Mouse (Mus musculus) forebrain, embryonic 13.5 days (tissue): ENCODE results near the gene Nfasc. TPM values are rescaled to one million over a fixed set of nuclear protein-coding genes. Genes with fewer than 3 reads are reported as not detected.

ENCODE experiments used
- ATAC-seq: fragments of 200-750 bp; cut with Nextera tagmentation; 2 replicates; pipeline ENCODE4 v1.8.0; 2017
- H3K27ac ChIP-seq: fragments of 300-500 bp; sonication (generic); 2 replicates; pipeline ENCODE4 v1.5.1; 2015; ENCODE audit warnings: inconsistent platforms, mild to moderate bottlenecking, moderate library complexity
- H3K27me3 ChIP-seq: fragments of 300-500 bp; sonication (generic); 2 replicates; pipeline ENCODE4 v1.6.1; 2015; ENCODE audit warnings: mild to moderate bottlenecking, inconsistent platforms
- H3K36me3 ChIP-seq: fragments of 300-500 bp; sonication (generic); 2 replicates; pipeline ENCODE4 v1.6.1; 2015; ENCODE audit warnings: mild to moderate bottlenecking, inconsistent platforms; ENCODE audit not compliant: poor library complexity, severe bottlenecking
- H3K4me1 ChIP-seq: fragments of 300-500 bp; sonication (generic); 2 replicates; pipeline ENCODE4 v1.6.1; 2015; ENCODE audit warnings: inconsistent platforms
- H3K4me2 ChIP-seq: fragments of 300-500 bp; sonication (generic); 2 replicates; pipeline ENCODE4 v1.6.1; 2015; ENCODE audit warnings: inconsistent platforms, mild to moderate bottlenecking, moderate library complexity
- H3K4me3 ChIP-seq: fragments of 300-500 bp; sonication (generic); 2 replicates; pipeline ENCODE4 v1.5.1; 2015; ENCODE audit warnings: mild to moderate bottlenecking, inconsistent platforms
- H3K9ac ChIP-seq: fragments of 300-500 bp; sonication (generic); 2 replicates; pipeline ENCODE4 v1.6.1; 2015; ENCODE audit warnings: mild to moderate bottlenecking, inconsistent platforms
- H3K9me3 ChIP-seq: fragments of 300-500 bp; sonication (generic); replicated peaks from 2 replicates; pipeline ENCODE4 v1.6.1; 2016; ENCODE audit warnings: inconsistent platforms
- WGBS: fragments of 180-500 bp; shearing (Covaris S2); methylation state at CpG from one replicate; pipeline ENCODE4 v1.1.7; 2015; 5-methylcytosine and 5-hydroxymethylcytosine counted together
- polyA plus RNA-seq: library from polyadenylated mRNA; unstranded; fragments of >200 nt; fragmentation: Nextera tagmentation; extraction: Ambion mirVana; gene quantifications from 2 replicates; pipeline ENCODE4 v1.2.1, GENCODE M21; 2015

Gene Nfasc
- polyA plus RNA-seq, 1 experiment from 2014 or later, result 35.8 TPM

DNA sequence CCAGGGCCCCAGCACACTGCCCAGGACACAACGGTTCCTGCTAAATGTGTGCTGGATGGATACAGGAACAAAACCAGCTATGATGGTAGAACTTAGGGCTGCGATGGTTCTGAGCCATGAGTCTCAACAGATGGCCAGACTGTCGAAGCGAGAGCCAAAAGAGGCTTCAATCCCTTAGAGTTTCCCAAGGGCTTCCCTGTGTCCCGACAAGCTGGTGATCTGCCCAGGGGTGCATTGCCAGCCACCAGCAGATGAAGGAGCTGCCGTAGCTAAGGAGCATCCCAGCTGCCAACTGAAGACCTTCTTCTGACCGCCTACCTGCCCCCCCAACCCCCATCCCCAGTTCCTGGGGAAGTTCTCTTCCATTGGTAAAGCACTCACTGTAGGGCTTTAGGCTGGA is 104.3 kb downstream of the Nfasc start:
- H3K27ac ChIP-seq, result peak overlapping the region; percentile 19; the same call in 1 of the 2 replicates
- no peak overlapping the region for H3K4me2 ChIP-seq
- no peak for ATAC-seq
- H3K27me3 ChIP-seq, result no peaks in the 10 kb centered on the region
- peaks cover 58% of the 10 kb centered on the region for H3K36me3 ChIP-seq
- 87% methylated on average over 7 of the region's 7 CpGs for WGBS
- no peaks in the 10 kb centered on the region for H3K9me3 ChIP-seq
- no peak overlapping the region for H3K9ac ChIP-seq
- H3K4me3 ChIP-seq, result no peak overlapping the region
- H3K4me1 ChIP-seq, result peaks cover 47% of the 10 kb centered on the region

DNA sequence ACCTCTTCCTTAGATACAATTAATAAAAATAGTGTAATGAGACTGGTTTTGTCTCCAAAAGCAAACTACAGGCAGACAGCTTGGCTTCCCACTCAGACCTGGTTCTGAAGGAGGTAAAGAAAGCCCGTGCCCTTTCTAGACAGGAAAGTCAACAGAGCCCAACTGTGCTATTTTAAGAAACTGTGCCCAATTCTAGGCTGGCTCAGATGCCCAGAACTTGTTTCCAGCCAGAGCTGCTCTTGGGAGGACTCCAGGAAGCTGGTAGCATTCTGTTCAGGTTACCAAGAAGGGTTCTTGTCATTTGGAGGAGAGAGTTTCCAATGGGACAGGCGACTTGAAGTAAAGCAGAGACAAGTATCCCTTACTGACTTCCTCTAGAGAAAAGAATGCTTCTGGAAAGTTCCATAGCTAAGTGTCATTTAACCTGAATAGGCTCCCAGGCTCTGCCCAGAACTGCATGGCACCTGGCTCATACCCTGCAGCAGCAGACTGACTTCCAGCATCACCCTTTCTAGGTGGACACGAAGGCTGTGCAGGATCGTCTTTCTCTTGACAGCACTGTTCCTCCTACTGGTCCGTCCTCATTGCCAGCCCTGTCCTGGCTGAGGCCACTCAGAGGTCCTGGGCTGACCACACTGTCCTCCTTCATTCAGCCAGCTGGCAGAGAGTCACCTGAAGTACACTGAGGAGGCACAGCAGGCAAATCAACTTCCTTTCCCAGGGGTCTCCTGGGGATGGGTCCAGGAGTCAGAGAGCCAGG is 111.8 kb downstream of the Nfasc start:
- WGBS, result 84% methylated on average over 5 of the region's 5 CpGs

DNA sequence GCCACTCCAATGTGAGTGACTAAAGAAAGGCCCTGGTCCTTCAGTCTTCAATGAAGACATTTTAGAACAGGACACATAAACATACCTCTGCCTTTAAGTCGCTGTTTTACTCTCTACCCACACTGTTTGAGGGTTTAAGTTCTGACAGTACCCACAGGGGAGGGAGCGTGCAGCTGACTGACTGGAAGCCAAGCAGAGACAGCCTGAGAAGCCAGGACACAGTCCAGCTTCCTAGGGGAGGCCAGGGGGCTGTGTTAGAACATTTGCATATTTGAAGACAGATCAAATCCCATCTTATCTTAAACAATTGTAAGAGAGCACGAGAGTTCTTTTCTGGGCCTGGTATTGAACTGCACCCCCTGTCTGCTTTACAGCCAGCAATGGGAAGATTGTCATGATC is 113.0 kb downstream of the Nfasc start:
- 74% methylated on average over 3 of the region's 3 CpGs for WGBS
- no peak overlapping the region for H3K4me2 ChIP-seq
- H3K4me3 ChIP-seq, result no peak overlapping the region
- peaks cover 8% of the 10 kb centered on the region; the same call in 1 of the 2 replicates for H3K4me1 ChIP-seq
- no peaks in the 10 kb centered on the region for H3K9me3 ChIP-seq
- H3K27ac ChIP-seq, result no peak overlapping the region
- H3K27me3 ChIP-seq, result no peaks in the 10 kb centered on the region
- ATAC-seq, result no peak
- H3K9ac ChIP-seq, result no peak overlapping the region
- peaks cover 57% of the 10 kb centered on the region for H3K36me3 ChIP-seq

More for the DNA sequence above, 111.8 kb downstream of the Nfasc start:
- Histone ChIP-seq H3K27me3 (no peaks in the 10 kb centered on the region), H3K4me1 (peaks cover 8% of the 10 kb centered on the region; the same call in 1 of the 2 replicates), H3K27ac (no peak overlapping the region), H3K9me3 (no peaks in the 10 kb centered on the region), H3K4me3 (no peak overlapping the region), H3K9ac (no peak overlapping the region), H3K36me3 (peaks cover 67% of the 10 kb centered on the region), H3K4me2 (no peak overlapping the region)
- no peak for ATAC-seq

DNA sequence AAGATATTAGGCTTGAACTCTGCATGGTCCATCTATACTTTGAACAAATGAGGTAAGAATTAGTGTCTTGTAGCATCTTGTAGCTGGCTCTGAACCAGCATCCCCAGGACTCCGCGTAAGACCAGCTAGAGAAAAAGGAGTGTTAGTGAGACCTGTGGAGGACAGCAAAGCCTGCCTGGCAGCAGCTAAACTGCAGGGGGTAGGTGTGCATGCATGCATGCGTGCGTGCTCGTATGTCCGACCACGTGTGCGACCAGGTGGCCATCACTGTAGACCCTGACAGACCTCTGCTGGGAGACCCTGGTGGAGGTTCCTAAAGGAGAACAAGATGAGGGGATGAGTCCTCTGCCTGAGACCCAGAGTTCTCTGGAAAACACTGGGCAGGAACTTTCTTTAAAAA is 113.4 kb downstream of the Nfasc start:
- no peak overlapping the region for H3K4me2 ChIP-seq
- H3K9me3 ChIP-seq, result no peaks in the 10 kb centered on the region
- H3K4me3 ChIP-seq, result no peak overlapping the region
- ATAC-seq, result no peak
- H3K9ac ChIP-seq, result no peak overlapping the region
- H3K4me1 ChIP-seq, result peaks cover 8% of the 10 kb centered on the region; the same call in 1 of the 2 replicates
- peaks cover 54% of the 10 kb centered on the region for H3K36me3 ChIP-seq
- H3K27me3 ChIP-seq, result no peaks in the 10 kb centered on the region
- 95% methylated on average over 8 of the region's 8 CpGs for WGBS
- no peak overlapping the region for H3K27ac ChIP-seq

DNA sequence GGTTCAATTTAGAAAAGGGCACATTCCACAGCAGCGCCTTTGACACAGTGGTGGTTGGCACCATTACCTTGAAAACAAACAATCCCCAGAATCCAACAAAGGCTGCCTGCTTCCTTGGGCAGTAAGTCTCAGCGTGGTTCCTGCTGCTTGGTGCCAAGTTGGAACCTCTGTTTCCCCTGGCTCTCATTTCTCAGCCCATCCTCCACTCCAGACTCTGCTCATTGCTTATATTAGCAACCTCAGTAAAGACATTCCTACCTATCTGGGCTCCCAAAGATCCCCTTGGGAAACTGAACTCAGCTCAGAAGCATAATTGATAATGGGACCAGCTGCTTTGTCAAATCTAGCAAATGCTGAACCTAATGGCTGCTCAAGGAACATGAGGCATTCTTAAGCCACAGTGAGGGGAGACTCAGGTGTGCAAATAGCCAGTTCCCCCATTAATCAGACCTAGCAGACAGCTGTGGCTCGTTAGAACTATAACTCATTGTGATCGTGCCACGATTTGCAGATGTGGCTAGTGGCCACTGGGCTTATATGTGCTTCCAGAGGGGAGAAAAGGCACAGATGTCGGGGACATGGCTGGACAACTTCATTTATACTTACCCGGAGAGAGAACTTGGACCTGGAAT is 115.4 kb downstream of the Nfasc start:
- Histone ChIP-seq H3K36me3 (peaks cover 49% of the 10 kb centered on the region), H3K9me3 (no peaks in the 10 kb centered on the region), H3K4me1 (peaks cover 8% of the 10 kb centered on the region; the same call in 1 of the 2 replicates), H3K9ac (no peak overlapping the region), H3K4me2 (no peak overlapping the region), H3K27ac (0 out of 2 replicates have a peak overlapping the region, but pooled peaks have one; percentile 45), H3K4me3 (no peak overlapping the region), H3K27me3 (no peaks in the 10 kb centered on the region)
- 74% methylated on average over 7 of the region's 7 CpGs for WGBS
- ATAC-seq, result no peak

DNA sequence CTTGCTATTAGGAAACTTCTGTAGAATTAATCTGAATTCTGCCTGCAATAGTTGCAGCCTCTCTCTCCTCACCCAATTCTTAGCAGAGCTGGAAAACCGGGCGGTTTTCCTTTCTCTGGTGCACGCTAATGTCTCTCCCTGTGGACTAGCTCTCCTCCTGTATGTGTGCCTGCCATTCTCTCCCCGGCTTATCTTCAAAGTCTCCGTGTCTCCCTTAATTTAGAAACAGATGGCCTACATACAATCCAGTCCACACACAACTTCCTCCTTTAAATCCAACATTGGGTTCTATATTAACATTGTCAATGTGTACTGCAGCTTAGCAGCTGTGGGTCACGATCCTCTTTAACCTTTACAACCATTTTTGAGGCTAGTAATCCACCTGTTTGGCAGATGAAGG is 116.6 kb downstream of the Nfasc start:
- Histone ChIP-seq H3K4me3 (no peak overlapping the region), H3K27me3 (no peaks in the 10 kb centered on the region), H3K9me3 (no peaks in the 10 kb centered on the region), H3K9ac (no peak overlapping the region), H3K27ac (no peak overlapping the region), H3K4me1 (peaks cover 8% of the 10 kb centered on the region; the same call in 1 of the 2 replicates), H3K4me2 (no peak overlapping the region), H3K36me3 (peaks cover 48% of the 10 kb centered on the region)
- ATAC-seq, result no peak
- 80% methylated on average over 6 of the region's 6 CpGs for WGBS

DNA sequence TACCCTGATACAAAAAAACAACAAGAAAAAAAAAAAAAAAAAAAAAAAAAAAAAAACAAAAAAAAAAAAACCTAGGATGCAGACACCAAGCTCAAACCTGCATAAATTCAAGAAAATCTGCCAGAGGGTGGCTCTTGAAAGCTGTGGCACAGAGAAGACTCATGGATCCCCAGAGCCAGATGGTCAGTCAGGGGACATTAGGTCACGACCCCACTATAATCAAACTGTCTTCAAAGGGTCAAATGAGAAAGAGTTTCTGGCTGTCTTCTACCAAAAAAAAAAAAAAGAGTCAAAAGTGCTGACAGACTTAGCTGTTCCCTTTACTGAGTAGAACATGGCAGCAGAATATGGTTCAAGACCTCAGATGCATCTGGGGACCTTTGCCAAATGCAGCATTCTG is 117.1 kb downstream of the Nfasc start:
- H3K27ac ChIP-seq, result no peak overlapping the region
- H3K27me3 ChIP-seq, result no peaks in the 10 kb centered on the region
- no peak overlapping the region for H3K4me2 ChIP-seq
- peaks cover 8% of the 10 kb centered on the region; the same call in 1 of the 2 replicates for H3K4me1 ChIP-seq
- H3K4me3 ChIP-seq, result no peak overlapping the region
- ATAC-seq, result no peak
- 80% methylated on average over 1 of the region's 1 CpGs for WGBS
- H3K9ac ChIP-seq, result no peak overlapping the region
- H3K36me3 ChIP-seq, result peaks cover 47% of the 10 kb centered on the region
- H3K9me3 ChIP-seq, result no peaks in the 10 kb centered on the region

DNA sequence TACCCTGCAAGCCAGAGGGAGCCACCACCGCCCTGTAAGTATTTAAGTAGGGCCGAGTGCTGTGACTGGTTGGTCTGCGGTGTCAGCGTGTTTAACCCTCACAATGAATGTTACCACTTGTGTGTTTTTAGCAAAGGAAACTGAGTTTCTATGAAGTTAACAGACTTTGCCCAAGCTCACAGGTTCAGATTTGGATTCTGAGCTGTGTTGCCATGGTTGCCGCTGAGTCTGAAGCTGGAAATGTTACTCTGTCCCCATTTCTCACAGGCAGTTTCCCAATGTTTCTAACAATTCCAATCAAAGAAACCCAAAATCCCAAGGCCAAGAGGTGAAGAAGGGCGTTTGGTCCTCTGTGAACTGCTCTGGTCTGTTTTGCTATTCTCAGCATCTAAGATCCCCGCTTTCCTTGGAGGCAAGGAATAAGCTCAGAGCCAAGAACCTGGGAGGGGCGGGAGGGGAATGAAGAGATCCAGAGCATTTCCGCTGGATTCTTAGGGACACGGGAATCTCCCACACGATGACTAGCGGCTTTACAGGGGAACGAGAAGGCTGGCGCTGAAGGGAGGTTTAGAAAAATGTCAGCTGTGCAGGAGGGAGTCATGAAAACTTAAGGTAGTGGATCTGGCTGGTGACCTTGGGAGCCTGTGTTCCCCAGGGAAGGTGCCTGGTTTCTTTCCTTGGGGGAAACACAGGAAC is 117.8 kb downstream of the Nfasc start:
- Histone ChIP-seq H3K4me3 (no peak overlapping the region), H3K9me3 (no peaks in the 10 kb centered on the region), H3K9ac (no peak overlapping the region), H3K4me2 (no peak overlapping the region), H3K27ac (no peak overlapping the region), H3K4me1 (peaks cover 8% of the 10 kb centered on the region; the same call in 1 of the 2 replicates), H3K36me3 (peaks cover 49% of the 10 kb centered on the region), H3K27me3 (no peaks in the 10 kb centered on the region)
- 70% methylated on average over 14 of the region's 14 CpGs for WGBS
- ATAC-seq, result no peak

DNA sequence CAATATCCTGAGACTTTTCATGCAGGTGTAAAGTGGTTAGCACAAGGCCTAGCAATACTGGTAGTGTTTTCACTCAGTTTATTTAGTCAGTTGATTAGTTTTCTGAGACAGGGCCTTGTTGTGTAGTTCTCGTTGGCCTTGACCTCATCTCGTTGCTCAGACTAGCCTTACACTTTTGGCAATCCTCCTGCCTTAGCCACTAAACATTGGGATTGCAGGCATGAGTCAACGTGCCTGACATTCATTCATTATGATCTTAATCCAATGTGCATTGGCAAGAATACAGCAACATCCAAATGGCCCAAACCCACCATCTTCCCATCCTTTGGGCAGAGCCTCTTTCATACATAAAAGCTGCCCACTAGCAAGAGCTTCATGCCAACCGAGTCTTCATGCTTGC is 129.5 kb downstream of the Nfasc start:
- H3K27ac ChIP-seq, result no peak overlapping the region
- no peak overlapping the region for H3K4me3 ChIP-seq
- H3K9ac ChIP-seq, result no peak overlapping the region
- no peaks in the 10 kb centered on the region for H3K27me3 ChIP-seq
- no peak for ATAC-seq
- no peaks in the 10 kb centered on the region for H3K4me1 ChIP-seq
- no peaks in the 10 kb centered on the region for H3K9me3 ChIP-seq
- WGBS, result 86% methylated on average over 4 of the region's 4 CpGs
- H3K4me2 ChIP-seq, result no peak overlapping the region
- peaks cover 78% of the 10 kb centered on the region for H3K36me3 ChIP-seq

DNA sequence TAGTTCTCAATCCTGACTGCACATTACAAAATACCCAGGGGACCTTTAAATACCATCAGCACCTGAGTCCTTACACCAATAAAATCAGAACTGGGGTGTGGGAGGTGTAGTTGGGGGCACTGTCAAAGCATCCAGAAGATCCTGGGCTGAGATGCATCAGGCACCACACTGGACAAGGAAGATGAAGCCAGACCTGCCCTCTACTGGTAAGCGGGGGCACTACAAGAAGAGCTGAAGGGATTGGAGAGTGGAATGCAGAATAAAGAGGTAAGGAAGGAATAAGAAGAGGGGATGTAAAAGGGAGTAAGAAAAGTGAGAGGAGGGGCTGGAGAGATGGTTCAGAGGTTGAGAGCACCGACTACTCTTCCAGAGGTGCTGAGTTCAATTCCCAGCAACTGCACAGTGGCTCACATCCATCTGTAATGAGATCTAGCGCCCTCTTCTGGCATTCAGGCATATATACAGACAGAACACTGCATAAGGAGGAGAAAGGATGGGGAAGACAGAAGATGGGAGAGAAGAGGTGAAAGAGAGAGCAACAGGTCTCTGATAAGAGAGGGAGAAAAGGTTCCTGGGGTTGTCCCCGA is 132.5 kb downstream of the Nfasc start:
- Histone ChIP-seq H3K9me3 (no peaks in the 10 kb centered on the region), H3K4me3 (no peak overlapping the region), H3K27ac (no peak overlapping the region), H3K27me3 (no peaks in the 10 kb centered on the region), H3K9ac (no peak overlapping the region), H3K4me1 (no peaks in the 10 kb centered on the region), H3K4me2 (no peak overlapping the region), H3K36me3 (peaks cover 87% of the 10 kb centered on the region)
- peak; percentile 65 for ATAC-seq
- WGBS, result 38% methylated on average over 4 of the region's 4 CpGs

DNA sequence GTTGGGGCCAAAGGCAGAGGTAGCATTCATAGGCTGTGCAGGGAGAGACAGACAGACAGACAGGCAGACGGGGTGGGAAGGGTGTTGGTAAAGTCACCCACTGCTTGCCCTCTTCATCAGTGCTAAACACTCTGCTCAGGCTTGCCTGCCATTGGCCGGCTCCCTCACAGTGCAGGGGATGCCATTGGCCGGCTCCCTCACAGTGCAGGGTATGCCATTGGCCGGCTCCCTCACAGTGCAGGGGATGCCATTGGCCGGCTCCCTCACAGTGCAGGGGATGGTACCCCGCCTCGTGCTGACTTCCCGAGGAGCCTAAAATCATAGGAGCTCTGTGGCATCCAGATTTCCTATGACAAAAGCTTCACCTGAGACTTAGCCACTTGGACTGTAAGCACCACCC is 139.4 kb downstream of the Nfasc start:
- peak; percentile 54; the same call in 1 of the 2 replicates for ATAC-seq
- Histone ChIP-seq H3K9ac (no peak overlapping the region), H3K27ac (no peak overlapping the region), H3K27me3 (no peaks in the 10 kb centered on the region), H3K36me3 (peaks cover 87% of the 10 kb centered on the region), H3K4me1 (no peaks in the 10 kb centered on the region), H3K4me2 (no peak overlapping the region), H3K4me3 (no peak overlapping the region), H3K9me3 (no peaks in the 10 kb centered on the region)
- WGBS, result 47% methylated on average over 8 of the region's 8 CpGs

DNA sequence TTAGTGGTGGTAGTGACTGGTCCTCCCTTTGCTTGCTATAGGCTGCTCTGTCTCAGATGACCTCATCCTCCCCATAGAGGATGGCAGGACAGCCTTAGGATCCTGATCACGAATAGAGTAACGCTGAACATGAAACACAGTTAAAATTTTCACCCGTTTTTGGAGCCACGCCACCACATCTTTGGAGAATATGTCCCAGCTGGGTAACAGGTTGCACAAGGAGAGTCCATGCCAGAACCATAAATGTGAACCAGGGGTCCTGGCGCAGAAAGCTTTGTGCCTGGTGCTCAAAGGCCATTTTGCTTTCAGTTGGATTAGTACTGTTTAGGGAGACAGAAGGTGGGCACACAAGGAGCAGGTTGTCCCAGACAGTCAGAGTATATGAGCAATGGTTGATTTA is 143.6 kb downstream of the Nfasc start:
- Histone ChIP-seq H3K4me1 (peaks cover 10% of the 10 kb centered on the region), H3K4me3 (no peak overlapping the region), H3K9ac (no peak overlapping the region), H3K27ac (no peak overlapping the region), H3K4me2 (no peak overlapping the region), H3K9me3 (no peaks in the 10 kb centered on the region), H3K27me3 (no peaks in the 10 kb centered on the region), H3K36me3 (peaks cover 59% of the 10 kb centered on the region)
- no peak for ATAC-seq
- 89% methylated on average over 5 of the region's 5 CpGs for WGBS
